Mouse (Mus musculus): ENCODE data around the gene Kdm2b.
"Not testable (repeated sequence)": the region's sequence is repeated elsewhere in the genome, so short reads cannot be mapped to it uniquely, and the experiment has no call there.

The Kdm2b gene

GRCm38 (mm10) chr5:123010806-123011205 is 21.2 kb upstream of the Kdm2b start:
- DNase-seq: no peak

GRCm38 (mm10) chr5:123009873-123010272 is 20.2 kb upstream of the Kdm2b start:
- no peak for DNase-seq

- no peak for DNase-seq
Observed at GRCm38 (mm10) chr5:123008877-123009493, 19.4 kb upstream of the Kdm2b start.

- DNase-seq: no peak
Observed at GRCm38 (mm10) chr5:123005716-123006592, 16.3 kb upstream of the Kdm2b start.

- DNase-seq: no peak
Observed at GRCm38 (mm10) chr5:123000901-123001300, 11.3 kb upstream of the Kdm2b start.

GRCm38 (mm10) chr5:122997205-122998204 is 7.9 kb upstream of the Kdm2b start:
- DNase-seq: no peak

GRCm38 (mm10) chr5:122994910-122995309 is 5.3 kb upstream of the Kdm2b start:
- peak; percentile 20 for DNase-seq

GRCm38 (mm10) chr5:122994303-122994846 is 4.8 kb upstream of the Kdm2b start:
- peak; percentile 96 for DNase-seq

GRCm38 (mm10) chr5:122993811-122994210 is 4.2 kb upstream of the Kdm2b start:
- DNase-seq: no peak

GRCm38 (mm10) chr5:122991350-122992004 is 1.9 kb upstream of the Kdm2b start:
- DNase-seq: no peak

GRCm38 (mm10) chr5:122990411-122991160 is 963 bp upstream of the Kdm2b start:
- peak; percentile 70 for DNase-seq

- DNase-seq: peak; percentile 87
Observed at GRCm38 (mm10) chr5:122989001-122989525, 560 bp downstream of the Kdm2b start.

GRCm38 (mm10) chr5:122988021-122988751 is 1.4 kb downstream of the Kdm2b start:
- peak; percentile 75 for DNase-seq

- peak; percentile 62 for DNase-seq
Observed at GRCm38 (mm10) chr5:122987211-122988020, 2.2 kb downstream of the Kdm2b start.

- no peak for DNase-seq
Observed at GRCm38 (mm10) chr5:122986091-122986493, 3.5 kb downstream of the Kdm2b start.

- DNase-seq: no peak
Observed at GRCm38 (mm10) chr5:122985276-122985675, 4.3 kb downstream of the Kdm2b start.

GRCm38 (mm10) chr5:122984483-122984882 is 5.1 kb downstream of the Kdm2b start:
- no peak for DNase-seq

GRCm38 (mm10) chr5:122978970-122979369 is 10.7 kb downstream of the Kdm2b start:
- DNase-seq: no peak

- not testable (repeated sequence) for DNase-seq
Observed at GRCm38 (mm10) chr5:122974701-122975100, 14.9 kb downstream of the Kdm2b start.

Data from thymus, postnatal 25 days (tissue).